Mouse (Mus musculus) limb, embryonic 13.5 days (tissue): Measurements from ENCODE around the gene Krt80. TPM values are rescaled to one million over a fixed set of nuclear protein-coding genes. Genes with fewer than 3 reads are reported as not detected.
A peak's percentile ranks its signal among the peaks of the same experiment; 100 is the strongest.

ENCODE experiments used
- ATAC-seq: fragments of 200-750 bp; cut with Nextera tagmentation; 2 replicates; pipeline ENCODE4 v1.8.0; 2017; ENCODE audit warnings: low read depth, moderate number of reproducible peaks, moderate TSS enrichment; ENCODE audit not compliant: low FRiP score
- H3K27ac ChIP-seq: fragments of 300-500 bp; sonication (generic); 2 replicates; pipeline ENCODE4 v1.5.1; 2015; ENCODE audit warnings: inconsistent platforms, mild to moderate bottlenecking, moderate library complexity
- H3K27me3 ChIP-seq: fragments of 300-500 bp; sonication (generic); 2 replicates; pipeline ENCODE4 v1.6.1; 2015; ENCODE audit warnings: mild to moderate bottlenecking, inconsistent platforms
- H3K36me3 ChIP-seq: fragments of 300-500 bp; sonication (generic); 2 replicates; pipeline ENCODE4 v1.6.1; 2015; ENCODE audit warnings: inconsistent platforms, mild to moderate bottlenecking, moderate library complexity
- H3K4me1 ChIP-seq: fragments of 300-500 bp; sonication (generic); 2 replicates; pipeline ENCODE4 v1.6.1; 2015; ENCODE audit warnings: inconsistent platforms
- H3K4me2 ChIP-seq: fragments of 300-500 bp; sonication (generic); replicated peaks from 2 replicates; pipeline ENCODE4 v1.6.1; 2015; ENCODE audit warnings: inconsistent platforms, mild to moderate bottlenecking, moderate library complexity
- H3K4me3 ChIP-seq: fragments of 300-500 bp; sonication (generic); 2 replicates; pipeline ENCODE4 v1.5.1; 2015; ENCODE audit warnings: moderate library complexity, mild to moderate bottlenecking, inconsistent platforms
- H3K9ac ChIP-seq: fragments of 300-500 bp; sonication (generic); 2 replicates; pipeline ENCODE4 v1.6.1; 2015; ENCODE audit warnings: mild to moderate bottlenecking, inconsistent platforms
- H3K9me3 ChIP-seq: fragments of 300-500 bp; sonication (generic); 2 replicates; pipeline ENCODE4 v1.6.1; 2016; ENCODE audit warnings: inconsistent platforms
- WGBS: fragments of 180-500 bp; shearing (Covaris S2); methylation state at CpG from one replicate; pipeline ENCODE4 v1.1.7; 2015; 5-methylcytosine and 5-hydroxymethylcytosine counted together
- polyA plus RNA-seq: library from polyadenylated mRNA; unstranded; fragments of >200 nt; fragmentation: Nextera tagmentation; extraction: Ambion mirVana; gene quantifications from 2 replicates; pipeline ENCODE4 v1.2.1, GENCODE M21; 2015

Gene Krt80
- polyA plus RNA-seq, 1 experiment from 2014 or later: 1.0 TPM

DNA sequence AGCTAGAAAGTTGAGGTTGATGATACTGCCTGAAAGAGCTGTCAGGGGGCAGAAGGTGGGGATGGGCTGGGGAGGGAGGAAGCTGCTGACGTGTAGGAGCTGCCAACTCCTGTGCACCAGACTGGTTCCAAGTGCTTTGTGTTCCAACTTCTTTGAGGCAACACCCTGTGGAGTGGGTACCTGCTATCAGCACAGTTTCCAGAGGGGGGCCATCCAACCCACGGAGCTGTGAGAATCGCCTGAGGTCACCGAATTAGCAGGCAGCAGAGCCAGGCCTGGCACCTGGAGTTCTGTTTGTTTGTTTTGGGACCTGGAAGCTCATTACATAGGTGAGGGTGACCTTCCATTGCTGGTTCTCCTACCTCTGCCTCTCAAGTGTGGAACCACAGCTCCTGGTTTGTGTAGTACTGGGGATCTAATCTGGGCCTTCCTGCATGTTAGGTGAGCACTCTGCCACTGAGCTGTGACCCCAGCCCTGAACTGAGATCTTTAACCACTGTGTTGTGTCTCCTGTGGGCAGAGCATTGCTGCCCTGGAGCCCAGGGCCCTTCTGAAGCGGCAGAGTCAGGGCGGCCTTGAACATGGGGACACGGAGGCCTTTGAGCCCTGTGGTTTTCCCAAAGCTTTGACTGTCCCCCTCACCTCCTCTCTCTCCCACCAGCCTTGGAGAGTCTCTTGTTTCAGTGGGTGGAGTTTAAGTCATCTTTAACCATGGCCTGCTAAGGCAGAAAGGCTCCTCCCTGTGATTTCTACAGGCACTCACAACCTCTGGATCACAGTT lies 4.9 kb downstream of the Krt80 start:
- Histone ChIP-seq H3K27me3 (0 out of 2 replicates have a peak, but pooled peaks cover 4% of the 10 kb centered on the region), H3K4me1 (peaks cover 28% of the 10 kb centered on the region), H3K36me3 (no peaks in the 10 kb centered on the region), H3K4me3 (no peak overlapping the region), H3K27ac (no peak overlapping the region), H3K4me2 (no peak overlapping the region), H3K9me3 (no peaks in the 10 kb centered on the region), H3K9ac (no peak overlapping the region)
- WGBS: 61% methylated on average over 7 of the region's 7 CpGs
- no peak for ATAC-seq

DNA sequence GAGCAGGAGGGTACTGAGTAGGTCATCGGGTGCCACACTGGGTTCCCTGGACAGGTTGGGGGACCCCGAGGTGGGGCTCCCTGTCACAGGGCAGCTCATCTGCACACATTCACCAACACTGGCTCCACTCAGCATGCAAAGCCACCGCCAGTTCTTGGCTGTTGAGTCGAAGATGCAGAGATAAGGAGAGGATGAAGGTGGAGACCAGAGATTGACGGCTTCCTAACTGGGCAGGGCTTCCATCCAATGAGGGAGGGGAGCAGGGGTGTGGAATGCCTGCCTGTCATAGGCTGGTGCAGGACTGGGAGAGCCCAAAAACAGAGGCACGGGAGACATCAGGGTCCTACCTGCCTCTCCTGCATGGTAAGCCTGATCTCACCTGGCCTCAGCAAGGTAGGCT lies 5.5 kb downstream of the Krt80 start:
- Histone ChIP-seq H3K9me3 (no peaks in the 10 kb centered on the region), H3K4me2 (no peak overlapping the region), H3K9ac (no peak overlapping the region), H3K36me3 (no peaks in the 10 kb centered on the region), H3K4me1 (peaks cover 22% of the 10 kb centered on the region), H3K27me3 (0 out of 2 replicates have a peak, but pooled peaks cover 4% of the 10 kb centered on the region), H3K4me3 (no peak overlapping the region), H3K27ac (no peak overlapping the region)
- ATAC-seq: no peak
- 63% methylated on average over 6 of the region's 6 CpGs for WGBS

DNA sequence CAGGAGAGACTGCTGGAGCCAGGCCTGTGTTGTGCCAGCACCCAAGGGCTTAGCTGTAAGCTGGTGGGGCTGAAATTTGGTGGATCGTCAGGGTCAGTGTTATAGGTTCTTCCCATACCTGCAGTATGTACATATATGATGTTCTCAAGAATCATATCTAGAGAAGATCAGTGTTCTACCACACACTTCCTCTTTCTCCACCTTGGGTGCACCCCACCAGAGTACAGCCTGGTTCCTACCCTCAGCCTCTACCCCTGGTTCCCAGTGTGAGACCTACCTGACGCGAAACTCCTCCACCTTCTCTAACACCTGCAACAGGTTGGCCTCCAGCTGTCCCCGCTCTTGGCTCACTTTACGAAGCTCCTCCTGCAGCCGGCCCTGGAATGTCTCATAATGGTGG lies 6.0 kb downstream of the Krt80 start:
- Histone ChIP-seq H3K4me3 (no peak overlapping the region), H3K27ac (no peak overlapping the region), H3K4me2 (no peak overlapping the region), H3K9me3 (no peaks in the 10 kb centered on the region), H3K4me1 (peaks cover 17% of the 10 kb centered on the region), H3K36me3 (no peaks in the 10 kb centered on the region), H3K9ac (no peak overlapping the region), H3K27me3 (0 out of 2 replicates have a peak, but pooled peaks cover 4% of the 10 kb centered on the region)
- no peak for ATAC-seq
- WGBS: 71% methylated on average over 6 of the region's 6 CpGs

DNA sequence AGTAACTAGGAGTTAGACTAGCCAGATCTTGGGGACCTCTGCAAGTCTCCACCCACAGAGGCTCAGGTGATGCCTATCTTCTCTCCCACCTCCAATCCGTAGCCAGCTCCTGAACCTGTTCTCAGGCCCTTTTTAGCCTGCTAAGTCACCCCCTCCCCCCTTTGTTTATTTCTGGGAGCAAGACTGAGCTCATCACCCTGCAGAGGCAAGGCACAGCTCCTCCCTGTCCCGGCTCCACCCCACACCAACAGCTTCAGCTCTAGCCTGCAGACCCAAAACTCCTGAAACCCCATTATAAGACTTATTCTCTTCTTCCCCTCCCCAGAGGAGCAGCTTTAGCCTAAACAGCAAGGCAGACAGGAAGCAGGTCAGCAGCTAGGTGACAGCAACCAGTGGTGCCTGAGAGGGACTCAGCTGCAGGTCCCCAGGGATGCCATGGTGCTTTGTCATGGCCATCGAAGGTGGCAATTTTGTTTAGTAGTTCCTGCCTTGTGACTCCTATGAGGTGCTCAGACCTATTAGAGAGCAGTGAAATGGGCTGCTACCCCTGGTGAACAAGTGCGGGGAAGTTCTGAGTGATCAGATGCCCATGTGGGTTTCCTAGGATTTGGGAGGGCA lies 7.5 kb downstream of the Krt80 start:
- Histone ChIP-seq H3K9me3 (no peaks in the 10 kb centered on the region), H3K4me3 (no peak overlapping the region), H3K27ac (no peak overlapping the region), H3K4me1 (peaks cover 12% of the 10 kb centered on the region), H3K4me2 (no peak overlapping the region), H3K36me3 (no peaks in the 10 kb centered on the region), H3K27me3 (0 out of 2 replicates have a peak, but pooled peaks cover 2% of the 10 kb centered on the region), H3K9ac (no peak overlapping the region)
- no peak for ATAC-seq
- WGBS: 45% methylated on average over 4 of the region's 4 CpGs

DNA sequence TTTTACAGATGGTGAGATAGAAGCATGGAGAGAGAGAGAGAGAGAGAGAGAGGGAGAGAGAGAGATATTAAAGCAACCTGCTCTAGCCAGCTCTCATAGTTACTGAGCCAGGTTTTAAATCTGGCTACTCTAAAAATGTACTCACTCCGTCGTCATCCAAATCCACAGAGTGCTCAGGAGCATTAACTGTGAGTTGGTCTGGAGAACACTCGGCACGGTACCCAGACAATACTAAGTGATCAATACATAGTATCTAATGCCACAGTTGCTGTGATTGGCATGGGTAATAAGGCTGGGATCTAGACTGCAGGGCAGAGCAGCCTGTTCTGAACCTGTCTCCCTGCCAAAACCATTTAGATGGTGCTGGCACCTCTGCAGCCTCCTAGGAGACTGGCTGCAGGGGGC lies 14.6 kb downstream of the Krt80 start:
- H3K4me3 ChIP-seq: no peak overlapping the region

DNA sequence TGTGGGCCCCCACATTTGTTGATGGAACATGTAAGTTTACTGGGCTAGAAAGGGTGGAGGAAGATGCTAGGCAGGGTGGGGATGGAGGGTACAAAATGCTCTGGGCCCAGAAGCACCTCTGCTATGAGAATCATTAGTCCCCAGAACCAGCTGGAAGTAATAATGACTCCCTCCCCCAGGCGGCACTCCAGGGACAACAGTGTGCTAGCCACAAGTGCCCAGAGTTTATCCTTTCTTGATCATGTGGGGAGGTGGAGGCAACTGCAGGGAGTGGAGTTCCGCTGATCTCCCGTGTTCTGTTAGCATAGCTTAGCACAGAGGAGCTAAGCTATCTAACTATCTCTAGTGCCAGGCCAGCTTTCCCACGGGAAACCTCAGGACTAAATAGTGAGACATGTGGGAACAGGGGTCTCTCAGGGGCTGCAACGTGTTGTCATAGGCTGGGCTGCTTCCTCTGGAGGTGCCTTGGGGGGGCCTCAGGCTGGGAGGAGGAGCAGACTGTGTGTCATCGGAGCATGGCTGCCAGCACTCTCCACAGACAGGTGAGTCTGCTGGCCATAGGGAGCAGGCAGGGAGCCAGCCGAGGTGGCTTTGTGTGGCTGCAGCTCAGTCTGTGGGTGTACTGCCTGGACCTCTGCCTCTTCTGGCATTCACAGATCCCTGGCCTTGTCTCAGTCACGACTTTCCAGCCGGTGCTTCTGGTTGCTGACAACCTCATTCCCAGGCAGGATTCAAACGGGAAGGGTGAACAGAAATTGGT lies 17.1 kb downstream of the Krt80 start:
- no peak overlapping the region for H3K27ac ChIP-seq
- H3K4me3 ChIP-seq: no peak overlapping the region

More for the DNA sequence above, 14.6 kb downstream of the Krt80 start:
- ATAC-seq: no peak
- WGBS: 80% methylated on average over 4 of the region's 4 CpGs
- H3K9me3 ChIP-seq: no peaks in the 10 kb centered on the region
- no peaks in the 10 kb centered on the region; the same call in 1 of the 2 replicates for H3K27me3 ChIP-seq
- no peaks in the 10 kb centered on the region for H3K36me3 ChIP-seq
- no peak overlapping the region for H3K9ac ChIP-seq
- peaks cover 11% of the 10 kb centered on the region for H3K4me1 ChIP-seq
- H3K27ac ChIP-seq: no peak overlapping the region
- no peak overlapping the region for H3K4me2 ChIP-seq

DNA sequence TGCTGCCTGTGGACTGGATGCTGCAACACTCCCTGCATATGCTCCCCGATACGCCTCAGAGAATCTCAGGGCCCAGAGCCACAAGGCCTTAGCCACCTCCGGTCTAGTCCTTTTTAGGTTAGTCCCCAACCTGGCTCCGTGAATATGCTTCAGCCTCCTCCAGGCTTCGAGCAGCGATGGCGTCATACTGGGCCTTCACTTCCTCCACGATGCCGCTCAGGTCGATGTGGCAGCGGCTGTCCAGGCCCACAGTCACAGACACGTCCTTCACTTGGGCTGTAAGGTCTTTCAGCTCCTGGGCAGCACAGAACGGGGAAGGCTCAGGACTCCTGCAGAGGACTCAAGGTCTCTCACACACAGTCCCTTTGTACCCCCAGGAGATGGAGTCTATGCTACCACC lies 17.9 kb downstream of the Krt80 start:
- Histone ChIP-seq H3K9ac (no peak overlapping the region), H3K36me3 (no peaks in the 10 kb centered on the region), H3K9me3 (no peaks in the 10 kb centered on the region), H3K27me3 (no peaks in the 10 kb centered on the region; the same call in 1 of the 2 replicates), H3K27ac (no peak overlapping the region), H3K4me3 (no peak overlapping the region), H3K4me1 (peaks cover 11% of the 10 kb centered on the region), H3K4me2 (no peak overlapping the region)
- ATAC-seq: no peak
- 70% methylated on average over 13 of the region's 13 CpGs for WGBS

More for the DNA sequence above, 17.1 kb downstream of the Krt80 start:
- ATAC-seq: no peak
- Histone ChIP-seq H3K27me3 (no peaks in the 10 kb centered on the region; the same call in 1 of the 2 replicates), H3K9me3 (no peaks in the 10 kb centered on the region), H3K4me2 (no peak overlapping the region), H3K4me1 (peaks cover 11% of the 10 kb centered on the region), H3K36me3 (no peaks in the 10 kb centered on the region), H3K9ac (0 out of 2 replicates have a peak overlapping the region, but pooled peaks have one; percentile 35)
- WGBS: 33% methylated on average over 10 of the region's 10 CpGs

DNA sequence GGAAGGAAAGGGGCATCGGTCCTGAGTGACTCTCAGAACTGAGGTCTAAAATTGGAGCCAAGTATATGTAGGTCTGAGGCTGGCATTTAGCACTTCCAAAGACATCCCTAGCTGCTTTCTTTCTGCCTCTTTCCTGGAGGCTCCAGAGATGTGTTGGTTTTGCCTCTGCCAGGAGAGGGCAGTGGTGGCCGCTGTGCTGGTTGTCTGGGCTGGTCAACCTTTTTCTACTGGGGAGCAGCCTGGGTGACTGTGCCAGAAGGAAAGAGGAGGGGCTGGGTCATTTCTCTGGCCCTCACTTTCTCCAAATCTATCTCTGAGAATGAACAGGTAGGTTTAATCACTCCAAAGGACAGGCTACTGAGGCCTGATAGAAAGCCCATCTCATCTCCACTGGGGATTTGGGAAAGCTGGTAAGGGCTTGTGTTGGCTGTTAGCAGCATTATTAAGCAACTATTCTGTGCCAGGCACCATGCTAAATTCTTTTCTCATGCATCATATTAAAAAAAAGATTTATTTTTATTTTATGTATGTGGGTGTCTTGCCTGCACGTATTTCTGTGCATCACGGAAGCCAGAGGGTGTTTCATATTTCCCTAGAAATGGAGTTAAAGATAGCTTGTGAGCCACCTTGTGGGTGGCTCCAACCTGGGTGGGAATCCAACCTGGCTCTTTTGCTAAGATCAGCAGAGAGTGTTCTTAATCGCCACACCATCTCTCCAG lies 28.0 kb downstream of the Krt80 start:
- no peaks in the 10 kb centered on the region for H3K36me3 ChIP-seq
- ATAC-seq: no peak
- no peaks in the 10 kb centered on the region for H3K9me3 ChIP-seq
- H3K27me3 ChIP-seq: peaks cover 12% of the 10 kb centered on the region
- 69% methylated on average over 5 of the region's 5 CpGs for WGBS
- no peak overlapping the region for H3K4me3 ChIP-seq
- H3K27ac ChIP-seq: no peak overlapping the region
- no peak overlapping the region for H3K9ac ChIP-seq
- H3K4me2 ChIP-seq: no peak overlapping the region
- peaks cover 4% of the 10 kb centered on the region; the same call in 1 of the 2 replicates for H3K4me1 ChIP-seq

DNA sequence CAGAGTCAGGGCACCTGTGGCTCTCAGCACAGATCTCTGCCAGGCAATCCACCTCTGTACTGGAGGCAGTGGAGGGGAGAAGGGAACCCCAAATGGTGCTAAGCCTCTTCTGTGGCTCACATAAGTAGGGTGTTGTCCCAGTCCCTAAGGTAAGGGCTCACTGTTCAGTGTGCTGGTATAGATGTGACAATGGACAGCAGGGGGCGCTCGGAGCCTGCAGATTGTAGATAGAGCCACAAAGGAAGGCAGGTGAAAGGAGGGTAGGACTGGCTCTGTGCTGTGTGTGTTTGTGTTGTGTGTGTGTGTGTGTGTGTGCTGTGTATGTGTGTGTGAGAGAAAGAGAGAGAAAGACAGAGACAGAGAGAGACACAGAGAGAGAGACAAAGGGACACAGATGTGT lies 30.4 kb downstream of the Krt80 start:
- Histone ChIP-seq H3K4me1 (peaks cover 4% of the 10 kb centered on the region; the same call in 1 of the 2 replicates), H3K27me3 (peaks cover 23% of the 10 kb centered on the region), H3K27ac (no peak overlapping the region), H3K4me3 (no peak overlapping the region), H3K9ac (no peak overlapping the region), H3K4me2 (no peak overlapping the region), H3K9me3 (no peaks in the 10 kb centered on the region), H3K36me3 (no peaks in the 10 kb centered on the region)
- peak; percentile 85 for ATAC-seq
- WGBS: 0% methylated on average over 2 of the region's 2 CpGs

DNA sequence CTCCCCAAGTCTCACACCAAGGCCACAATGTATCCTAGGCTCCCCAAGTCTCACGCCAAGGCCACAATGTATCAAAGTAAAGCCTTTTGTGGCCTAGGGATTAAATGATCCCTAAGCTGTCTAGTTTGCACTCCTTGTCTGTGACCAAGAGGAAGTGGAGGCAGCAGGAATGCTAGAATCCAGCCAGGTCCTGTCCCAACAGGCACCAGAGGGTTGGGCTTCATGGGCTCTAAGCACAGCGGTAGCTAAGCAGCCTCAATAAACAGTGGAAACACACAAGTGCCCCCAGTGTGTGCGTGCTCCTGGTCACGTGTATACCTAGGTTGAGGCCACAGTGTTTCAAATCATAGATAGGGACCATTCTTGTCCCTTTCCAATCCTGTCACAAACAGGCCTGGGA lies 31.6 kb downstream of the Krt80 start:
- H3K4me2 ChIP-seq: no peak overlapping the region
- no peak overlapping the region for H3K27ac ChIP-seq
- WGBS: 73% methylated on average over 4 of the region's 4 CpGs
- H3K4me3 ChIP-seq: no peak overlapping the region
- H3K36me3 ChIP-seq: no peaks in the 10 kb centered on the region
- H3K4me1 ChIP-seq: peaks cover 5% of the 10 kb centered on the region
- 0 out of 2 replicates have a peak overlapping the region, but pooled peaks have one; percentile 25 for H3K9ac ChIP-seq
- no peak for ATAC-seq
- H3K27me3 ChIP-seq: peaks cover 23% of the 10 kb centered on the region
- H3K9me3 ChIP-seq: no peaks in the 10 kb centered on the region

DNA sequence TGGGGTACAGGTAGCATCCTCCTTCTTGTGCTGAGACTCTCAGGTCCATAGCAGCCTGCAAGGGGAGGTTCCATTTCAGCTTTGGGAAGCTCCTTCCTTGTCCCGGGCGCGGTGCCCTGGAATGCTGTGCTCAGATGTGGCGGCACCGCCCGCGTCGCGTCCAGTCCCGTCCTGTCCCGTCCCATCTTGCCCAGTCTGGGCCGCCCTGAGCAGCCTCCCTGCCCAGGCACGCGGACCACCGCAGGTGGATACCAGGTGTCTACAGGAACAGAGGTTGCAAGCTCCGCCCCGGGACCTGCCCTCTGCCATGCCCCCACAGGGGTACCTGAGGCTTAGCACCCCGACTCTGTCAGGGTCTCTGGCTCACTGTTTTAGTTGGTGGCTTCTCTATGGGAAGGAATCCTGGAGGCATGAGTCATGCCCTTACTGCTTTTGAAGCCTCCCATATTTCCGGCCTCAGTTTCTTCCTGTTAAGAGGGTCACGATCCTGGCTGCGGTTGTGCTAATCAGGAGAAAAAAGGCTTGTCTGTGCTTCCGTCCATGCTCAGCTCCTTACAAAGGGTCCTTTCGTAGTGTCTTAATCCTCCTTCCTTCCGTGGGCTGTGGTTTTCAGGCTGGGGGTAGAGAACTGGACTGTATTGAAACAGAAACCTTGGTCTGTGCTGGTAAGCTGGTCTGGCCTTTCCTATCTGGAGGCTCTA lies 33.3 kb downstream of the Krt80 start:
- WGBS: 44% methylated on average over 24 of the region's 24 CpGs
- no peak for ATAC-seq
- no peak overlapping the region for H3K4me2 ChIP-seq
- H3K9me3 ChIP-seq: no peaks in the 10 kb centered on the region
- 0 out of 2 replicates have a peak overlapping the region, but pooled peaks have one; percentile 20 for H3K9ac ChIP-seq
- no peaks in the 10 kb centered on the region for H3K36me3 ChIP-seq
- H3K27me3 ChIP-seq: peaks cover 23% of the 10 kb centered on the region
- H3K4me3 ChIP-seq: no peak overlapping the region
- peak overlapping the region; percentile 4; the same call in 1 of the 2 replicates for H3K27ac ChIP-seq
- peaks cover 18% of the 10 kb centered on the region for H3K4me1 ChIP-seq
